Mouse (Mus musculus) cerebellum, adult 18-20 months (tissue): ENCODE results near the gene AC129217.1.
A peak's percentile ranks its signal among the peaks of the same experiment; 100 is the strongest.
"Not testable (repeated sequence)": the region's sequence is repeated elsewhere in the genome, so short reads cannot be mapped to it uniquely, and the experiment has no call there.

Source experiments
- DNase-seq, 2 experiments: peaks; one replicate each; pipeline ENCODE4 v3.0.0; 2021

The AC129217.1 gene

DNA sequence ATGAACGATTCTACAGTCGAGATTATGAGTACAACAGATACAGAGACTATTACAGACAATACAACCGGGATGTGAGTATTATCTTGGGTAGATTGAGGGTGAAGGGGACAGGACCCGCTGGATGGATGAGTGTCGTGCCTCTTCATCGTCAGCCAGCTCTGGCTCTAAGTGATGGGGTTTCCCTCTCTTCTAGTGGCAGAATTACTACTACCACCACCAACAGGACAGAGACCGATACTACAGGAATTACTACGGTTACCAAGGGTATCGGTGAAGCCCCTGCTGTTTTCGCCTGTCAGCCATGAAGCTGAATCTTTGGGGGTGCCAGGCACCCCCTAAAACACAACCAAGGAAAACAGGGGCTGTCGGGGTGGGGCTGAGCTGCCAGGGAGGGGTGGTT is 1.7 kb downstream of the AC129217.1 start:
- DNase-seq: no peak

- no peak for DNase-seq
Measured at GRCm38 (mm10) chr19:8832971-8833370, 3.4 kb downstream of the AC129217.1 start.

GRCm38 (mm10) chr19:8836327-8836726 is 6.8 kb downstream of the AC129217.1 start:
- not testable (repeated sequence) for DNase-seq

DNA sequence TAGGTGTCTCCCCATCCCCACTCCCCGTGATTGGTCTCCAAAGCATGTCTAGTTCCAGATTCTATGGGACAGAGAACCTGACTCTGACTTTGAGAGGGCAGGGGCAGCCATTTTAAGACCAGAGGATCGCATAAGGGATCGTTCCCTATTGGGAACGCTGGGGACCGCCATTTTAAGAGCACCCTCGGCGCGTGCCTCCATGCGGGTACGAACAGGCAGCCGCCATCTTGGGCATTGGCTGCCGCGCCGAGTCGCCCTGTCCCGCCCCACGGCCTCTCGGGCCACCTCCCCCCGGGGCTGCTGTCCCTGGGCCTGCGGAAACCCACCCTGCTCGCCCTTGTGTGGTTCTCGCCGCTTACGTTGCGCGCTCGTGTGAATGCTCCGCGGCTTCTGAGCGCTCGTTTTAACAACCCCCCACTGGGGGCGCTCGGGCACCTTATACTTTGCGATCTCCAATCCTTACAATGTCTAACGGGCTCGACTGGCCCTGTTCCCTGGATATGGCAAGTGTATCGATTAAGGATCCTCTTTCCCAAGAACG is 7.7 kb downstream of the AC129217.1 start, which contains the start of gene Bscl2:
Gene Bscl2, plus strand, starts transcription at position 217 of the 541 bp plus-strand sequence.
- peak; percentile 85 to 88 for DNase-seq

- peak; percentile 53 to 73 for DNase-seq
Measured at GRCm38 (mm10) chr19:8838041-8838730, 8.6 kb downstream of the AC129217.1 start.

DNA sequence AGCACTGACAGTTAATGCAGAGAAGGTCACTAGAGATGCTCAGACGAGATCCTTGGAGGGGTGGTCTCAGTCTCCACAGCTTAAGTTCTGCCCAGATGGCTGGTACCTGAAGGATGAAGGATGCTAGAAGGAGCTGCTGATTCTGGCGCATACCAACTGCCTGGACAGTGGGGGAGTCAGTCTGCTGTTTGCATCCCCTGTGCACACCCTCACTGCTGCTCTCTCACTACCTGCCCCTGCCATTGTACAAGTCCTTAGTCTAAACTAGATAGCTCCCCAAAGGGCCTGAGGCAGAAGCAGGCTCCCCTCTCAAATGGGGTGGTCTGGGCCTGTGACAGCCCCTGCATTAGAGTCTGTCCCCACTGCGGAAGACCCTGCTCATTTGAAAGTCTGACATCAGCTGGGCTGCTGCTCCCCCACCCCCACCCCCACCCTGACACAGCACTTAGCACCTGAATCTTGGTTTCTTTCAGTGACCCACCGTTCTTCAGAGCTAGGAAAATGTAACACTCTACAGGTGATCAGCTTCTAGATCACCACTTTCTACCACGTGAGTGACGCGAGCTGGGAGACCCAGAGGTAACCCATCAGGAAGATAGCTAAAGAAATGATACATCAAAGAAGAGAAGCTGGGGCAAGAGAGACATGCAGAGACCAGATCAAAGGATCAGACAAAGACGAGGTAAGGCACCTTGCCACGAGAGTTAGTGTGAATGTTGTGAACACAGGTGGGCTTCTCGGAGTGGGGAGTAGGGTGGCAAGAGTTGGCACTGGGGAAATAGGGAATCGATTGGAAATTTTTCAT is 9.7 kb downstream of the AC129217.1 start, which contains the start of gene Gng3:
Gene Gng3, minus strand, starts transcription at position 92 of the 805 bp plus-strand sequence.
- peak; percentile 85 to 93 for DNase-seq

GRCm38 (mm10) chr19:8839908-8840791 is 10.6 kb downstream of the AC129217.1 start:
- DNase-seq: peak; percentile 85 to 89

GRCm38 (mm10) chr19:8841012-8841411 is 11.4 kb downstream of the AC129217.1 start:
- DNase-seq: peak in 1 of 2 experiments; percentile 44

- no peak for DNase-seq
Measured at GRCm38 (mm10) chr19:8842961-8843360, 13.4 kb downstream of the AC129217.1 start.

DNA sequence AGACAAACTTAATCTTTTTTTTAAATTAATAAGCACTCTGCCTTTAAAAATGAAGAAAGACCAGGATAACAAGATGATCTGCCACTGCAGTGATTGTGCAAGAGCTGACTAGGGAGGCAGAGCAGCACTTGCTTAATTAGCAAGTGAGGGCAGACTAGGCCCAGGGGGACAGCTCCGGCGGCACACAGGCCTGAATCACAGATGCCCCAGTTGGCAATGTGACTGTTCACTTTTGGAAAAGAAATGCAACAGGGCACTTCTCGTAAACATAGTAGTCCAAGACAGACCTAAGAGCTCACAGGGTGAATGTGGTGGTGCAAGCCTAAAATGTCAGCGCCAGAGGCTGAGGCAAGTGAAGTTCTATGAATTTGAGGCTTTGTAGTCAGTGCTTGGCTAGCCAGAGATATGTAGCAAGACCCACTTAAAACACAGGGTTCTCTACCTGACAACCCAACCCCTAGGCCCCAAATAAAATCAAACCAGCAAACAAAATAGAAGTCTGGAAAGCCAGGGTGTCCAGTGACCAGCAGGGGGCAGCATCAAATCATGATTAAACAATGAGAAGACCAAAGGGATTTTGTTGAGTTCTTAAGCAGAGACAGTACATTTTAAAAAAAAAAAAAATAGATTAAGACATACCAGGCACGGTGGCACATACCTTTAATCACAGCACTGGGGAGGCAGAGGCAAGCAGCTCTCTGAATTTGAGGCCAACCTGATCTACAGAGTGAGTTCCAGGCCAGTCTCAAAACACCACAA is 15.0 kb downstream of the AC129217.1 start:
- peak; percentile 77 to 82 for DNase-seq

- no peak for DNase-seq
Measured at GRCm38 (mm10) chr19:8848356-8848755, 18.8 kb downstream of the AC129217.1 start.

DNA sequence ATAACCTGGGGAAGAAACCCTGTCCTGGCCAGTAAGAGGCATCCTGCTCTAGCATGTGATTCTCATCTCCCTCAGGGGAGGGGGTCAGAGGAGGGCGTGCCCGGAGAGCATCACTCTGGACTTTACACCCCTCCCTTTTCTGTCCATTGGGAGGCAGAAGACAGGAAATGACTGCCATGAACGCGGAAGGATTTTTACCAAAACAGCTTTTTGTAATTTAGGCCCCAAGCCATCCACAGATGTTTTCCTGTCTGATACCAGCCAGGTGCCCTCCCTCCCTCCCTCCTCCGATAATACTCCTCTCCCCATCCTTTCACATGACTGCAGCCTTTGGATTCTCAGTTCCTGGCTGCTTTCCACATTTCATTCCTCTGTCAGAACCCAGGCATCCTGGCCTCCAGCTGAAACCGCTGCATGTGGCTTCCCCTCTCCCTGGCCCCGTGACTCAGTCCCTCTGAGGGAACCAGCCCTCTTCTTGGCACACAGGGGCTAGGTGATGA is 20.9 kb downstream of the AC129217.1 start, which contains the start of gene Lrrn4cl:
Gene Lrrn4cl, plus strand, starts transcription at position 367 of the 500 bp plus-strand sequence.
- DNase-seq: peak in 1 of 2 experiments; percentile 28

- DNase-seq: no peak
Measured at GRCm38 (mm10) chr19:8851639-8852038, 22.1 kb downstream of the AC129217.1 start.

DNA sequence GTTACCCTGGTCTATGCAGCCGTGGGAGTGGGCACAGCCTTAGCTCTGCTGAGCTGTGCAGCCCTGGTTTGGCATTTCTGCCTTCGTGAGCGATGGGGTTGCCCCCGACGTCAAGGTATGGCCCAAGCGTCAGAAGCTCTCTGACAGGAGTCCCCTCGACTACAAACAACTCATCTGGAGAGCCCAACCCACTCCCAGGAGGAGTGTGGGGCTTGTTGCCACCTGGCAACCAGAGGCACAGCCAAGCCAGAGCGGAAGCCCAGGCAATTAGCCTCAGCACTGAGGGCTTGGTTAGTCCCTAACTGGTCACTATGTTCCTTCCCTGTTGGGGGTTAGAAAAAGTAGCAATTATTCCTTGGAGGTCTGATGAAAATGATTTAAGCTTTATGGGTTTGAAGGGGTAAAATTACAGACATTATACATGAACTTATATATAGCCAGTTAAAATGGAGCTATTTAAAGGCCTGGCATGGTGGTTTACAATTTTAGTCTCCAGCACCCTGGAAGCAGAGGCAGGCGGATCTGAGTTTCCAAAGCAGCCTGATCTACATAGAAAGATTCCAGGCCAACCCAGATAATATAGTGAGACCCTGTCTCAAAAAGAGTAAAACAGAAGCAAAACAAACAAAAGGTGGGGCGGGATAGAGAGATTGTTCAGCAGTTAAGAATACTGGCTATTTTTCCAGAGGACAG is 22.8 kb downstream of the AC129217.1 start:
- DNase-seq: no peak

DNA sequence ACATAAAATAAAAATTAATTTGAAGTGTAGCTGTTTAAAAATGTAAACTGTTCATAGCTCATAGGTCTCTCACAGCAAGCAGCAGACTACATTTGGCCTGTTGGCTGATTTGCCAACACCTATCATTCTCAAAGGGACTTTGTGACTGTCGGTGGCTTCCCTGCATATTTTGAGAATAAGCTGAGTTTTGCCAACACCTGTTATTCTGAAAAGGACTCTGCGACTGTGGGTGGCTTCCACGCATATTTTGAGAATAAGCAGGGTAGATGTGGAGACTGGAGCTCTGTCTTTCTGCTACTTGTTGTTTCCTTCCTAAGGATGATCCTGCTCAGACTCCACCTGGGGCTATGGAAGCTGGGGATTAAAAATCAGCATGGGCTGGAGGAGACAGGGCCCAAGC is 23.5 kb downstream of the AC129217.1 start:
- DNase-seq: no peak

- peak in 1 of 2 experiments; percentile 38 for DNase-seq
Measured at GRCm38 (mm10) chr19:8857689-8858088, 28.1 kb downstream of the AC129217.1 start.

- peak in 1 of 2 experiments; percentile 31 for DNase-seq
Measured at GRCm38 (mm10) chr19:8859018-8859417, 29.4 kb downstream of the AC129217.1 start.

DNA sequence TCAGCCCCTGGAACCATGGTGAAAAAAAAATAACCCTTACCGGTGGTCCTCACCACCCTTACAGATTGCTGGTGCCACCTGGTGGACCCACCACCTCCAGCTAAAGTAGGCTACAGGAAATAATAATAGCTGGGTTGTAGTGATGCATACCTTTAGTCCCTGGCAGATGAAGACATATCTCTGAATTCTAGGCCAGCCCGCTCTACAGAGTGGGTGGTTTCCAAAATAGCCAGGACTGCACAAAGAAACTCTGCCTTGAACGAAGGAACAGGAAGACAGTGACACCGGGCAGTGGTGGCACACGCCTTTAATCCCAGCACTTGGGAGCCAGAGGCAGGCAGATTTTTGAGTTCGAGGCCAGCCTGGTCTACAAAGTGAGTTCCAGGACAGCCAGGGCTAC is 34.7 kb downstream of the AC129217.1 start:
- no peak for DNase-seq

DNA sequence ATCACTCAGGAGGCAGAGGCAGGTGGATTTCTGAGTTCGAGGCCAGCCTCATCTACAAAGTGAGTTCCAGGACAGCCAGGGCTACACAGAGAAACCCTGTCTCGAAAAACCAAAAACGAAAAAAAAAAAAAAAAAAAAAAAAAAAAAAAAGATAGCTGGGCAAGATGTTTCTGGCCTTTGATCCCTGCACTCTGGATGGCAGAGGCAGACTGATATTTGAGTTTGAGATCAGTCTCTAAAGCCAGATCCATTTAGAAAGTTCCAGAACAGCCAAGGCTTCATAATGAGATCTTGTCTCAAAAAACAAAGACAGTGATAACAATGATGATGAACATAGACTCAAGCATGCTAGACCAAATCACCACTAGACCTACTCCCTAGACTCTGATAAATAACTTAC is 40.8 kb downstream of the AC129217.1 start:
- not testable (repeated sequence) for DNase-seq

DNA sequence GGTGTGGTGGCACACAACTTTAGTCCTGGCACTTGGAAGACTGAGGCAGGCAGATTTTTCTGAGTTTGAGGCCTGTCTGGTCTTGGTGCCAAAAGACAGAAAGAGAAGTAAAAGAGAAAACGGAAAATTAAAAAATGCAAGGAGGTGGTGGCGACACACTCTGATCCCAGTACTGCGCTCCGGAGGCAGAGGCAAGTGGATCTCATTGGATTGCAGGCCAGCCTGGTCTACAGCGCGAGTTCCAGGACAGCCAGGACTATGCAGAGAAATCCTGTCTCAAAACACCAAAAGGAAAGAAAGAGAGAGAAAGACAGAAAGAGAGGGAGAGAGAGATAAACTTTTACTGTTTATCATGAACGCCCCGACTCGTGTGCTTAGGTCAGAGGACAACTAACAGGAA is 41.3 kb downstream of the AC129217.1 start:
- no peak for DNase-seq
